Mouse (Mus musculus) liver, embryonic 16.5 days (tissue): ENCODE results near the gene Padi4. TPM values are rescaled to one million over a fixed set of nuclear protein-coding genes. Genes with fewer than 3 reads are reported as not detected.

ENCODE experiments used
- ATAC-seq: fragments of 200-750 bp; cut with Nextera tagmentation; 2 replicates; pipeline ENCODE4 v1.8.0; 2017; ENCODE audit warnings: low read depth, mild to moderate bottlenecking, moderate number of reproducible peaks, moderate library complexity
- H3K27ac ChIP-seq: fragments of 300-500 bp; sonication (generic); 2 replicates; pipeline ENCODE4 v1.5.1; 2014; ENCODE audit warnings: mild to moderate bottlenecking, low read length
- H3K27me3 ChIP-seq: fragments of 300-500 bp; sonication (generic); 2 replicates; pipeline ENCODE4 v1.6.1; 2014; ENCODE audit warnings: low read depth, low read length, mixed read lengths; ENCODE audit not compliant: control insufficient read depth, insufficient read depth
- H3K36me3 ChIP-seq: fragments of 300-500 bp; sonication (generic); 2 replicates; pipeline ENCODE4 v1.6.1; 2014; ENCODE audit warnings: mild to moderate bottlenecking; ENCODE audit not compliant: control insufficient read depth, insufficient read depth
- H3K4me1 ChIP-seq: fragments of 300-500 bp; sonication (generic); 2 replicates; pipeline ENCODE4 v1.6.1; 2014; ENCODE audit warnings: low read depth, low read length, mixed read lengths; ENCODE audit not compliant: control insufficient read depth
- H3K4me2 ChIP-seq: fragments of 300-500 bp; sonication (generic); 2 replicates; pipeline ENCODE4 v1.6.1; 2014; ENCODE audit warnings: low read depth, low read length, mixed read lengths
- H3K4me3 ChIP-seq: fragments of 300-500 bp; sonication (generic); 2 replicates; pipeline ENCODE4 v1.5.1; 2014; ENCODE audit warnings: low read depth, mild to moderate bottlenecking, low read length
- H3K9ac ChIP-seq: fragments of 300-500 bp; sonication (generic); 2 replicates; pipeline ENCODE4 v1.6.1; 2014; ENCODE audit warnings: low read depth, low read length
- H3K9me3 ChIP-seq: fragments of 300-500 bp; sonication (generic); replicated peaks from 2 replicates; pipeline ENCODE4 v1.6.1; 2016; ENCODE audit warnings: low read length; ENCODE audit not compliant: control insufficient read depth
- WGBS: fragments of 180-500 bp; shearing (Covaris S2); extraction: QIAGEN DNeasy Blood & Tissue Kit; methylation state at CpG from one replicate; pipeline ENCODE4 v1.1.7; 2014; ENCODE audit not compliant: insufficient replicate concordance; 5-methylcytosine and 5-hydroxymethylcytosine counted together
- polyA plus RNA-seq: library from polyadenylated mRNA; unstranded; fragments of >200 nt; fragmentation: Nextera tagmentation; extraction: Ambion mirVana; gene quantifications from 2 replicates; pipeline ENCODE4 v1.2.1, GENCODE M21; 2015

The Padi4 gene
- polyA plus RNA-seq, 1 experiment from 2014 or later, result 4.2 TPM

DNA sequence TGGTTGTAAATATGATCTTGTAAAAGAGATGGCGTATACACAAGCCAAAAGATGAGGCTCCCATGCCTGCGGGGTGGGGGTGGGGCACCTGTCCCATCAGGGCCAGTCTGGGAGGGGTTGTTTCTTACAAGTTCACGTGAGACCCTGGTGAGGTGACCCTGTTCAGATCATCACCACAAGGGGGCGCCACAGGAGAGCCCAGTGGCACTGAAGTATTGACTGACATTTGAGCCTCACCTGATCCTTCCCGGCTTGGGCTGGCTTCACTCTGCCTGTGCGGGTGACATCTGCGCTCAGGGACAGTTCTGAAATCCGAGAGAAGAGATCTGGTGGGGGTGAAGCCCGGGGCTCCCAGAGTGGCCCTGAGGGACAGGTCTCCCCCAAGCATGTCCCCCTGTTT is 10.9 kb downstream of the Padi4 start:
- 15% methylated on average over 9 of the region's 9 CpGs for WGBS
- H3K36me3 ChIP-seq, result no peaks in the 10 kb centered on the region
- H3K4me3 ChIP-seq, result no peak overlapping the region
- no peak for ATAC-seq
- H3K4me1 ChIP-seq, result no peaks in the 10 kb centered on the region
- no peaks in the 10 kb centered on the region for H3K27me3 ChIP-seq
- H3K27ac ChIP-seq, result no peak overlapping the region
- H3K4me2 ChIP-seq, result no peak overlapping the region
- H3K9me3 ChIP-seq, result no peaks in the 10 kb centered on the region
- no peak overlapping the region for H3K9ac ChIP-seq

DNA sequence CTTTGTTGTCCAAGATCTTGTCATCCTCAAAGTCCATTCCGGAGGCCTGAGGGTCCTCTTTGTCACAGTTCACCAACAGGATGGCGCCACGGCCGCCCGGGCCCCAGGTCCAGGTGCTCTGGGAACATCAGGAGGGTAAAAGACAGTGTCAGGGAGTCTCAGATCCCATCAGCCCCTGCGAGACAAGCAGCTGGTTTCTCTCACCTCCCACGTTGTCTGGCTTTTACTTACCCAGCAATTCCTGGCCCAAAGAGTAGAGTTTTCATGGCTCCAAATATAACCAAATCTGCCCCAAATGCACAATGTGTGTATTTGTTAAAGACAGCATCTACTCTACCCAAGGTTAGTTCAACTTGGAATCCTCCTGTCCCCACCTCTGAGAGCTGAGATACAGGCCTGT is 12.4 kb downstream of the Padi4 start:
- Histone ChIP-seq H3K27ac (no peak overlapping the region), H3K36me3 (no peaks in the 10 kb centered on the region), H3K9me3 (no peaks in the 10 kb centered on the region), H3K4me1 (no peaks in the 10 kb centered on the region), H3K4me3 (no peak overlapping the region), H3K4me2 (no peak overlapping the region), H3K9ac (no peak overlapping the region), H3K27me3 (no peaks in the 10 kb centered on the region)
- no peak for ATAC-seq
- WGBS, result 68% methylated on average over 7 of the region's 7 CpGs

GRCm38 (mm10) chr4:140755811-140756210 is 18.2 kb downstream of the Padi4 start:
- 52% methylated on average over 3 of the region's 3 CpGs for WGBS
- H3K27me3 ChIP-seq, result no peaks in the 10 kb centered on the region
- no peak overlapping the region for H3K4me2 ChIP-seq
- H3K4me3 ChIP-seq, result no peak overlapping the region
- H3K27ac ChIP-seq, result no peak overlapping the region
- H3K36me3 ChIP-seq, result no peaks in the 10 kb centered on the region
- H3K9me3 ChIP-seq, result no peaks in the 10 kb centered on the region
- no peaks in the 10 kb centered on the region for H3K4me1 ChIP-seq
- H3K9ac ChIP-seq, result no peak overlapping the region
- no peak for ATAC-seq

DNA sequence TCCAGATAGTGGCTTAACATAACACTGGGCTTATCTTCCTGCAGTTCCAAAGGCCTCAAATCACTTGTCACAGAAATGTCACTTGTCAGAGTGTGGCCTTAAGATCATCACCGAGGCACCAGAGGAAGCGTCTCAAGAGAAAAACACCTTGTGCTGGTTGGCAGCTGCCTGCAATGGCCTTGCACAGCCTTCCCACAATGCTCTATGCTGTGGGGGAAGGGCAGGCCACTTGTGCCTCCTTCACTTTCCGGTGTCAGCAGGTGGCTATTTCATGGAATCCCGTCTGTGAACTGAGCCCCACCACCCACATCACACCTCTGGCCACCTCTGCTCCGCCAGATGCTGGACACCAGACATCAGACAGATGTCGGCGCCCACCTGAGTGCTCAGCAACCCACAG is 20.7 kb downstream of the Padi4 start:
- Histone ChIP-seq H3K4me3 (no peak overlapping the region), H3K36me3 (no peaks in the 10 kb centered on the region), H3K9me3 (no peaks in the 10 kb centered on the region), H3K4me2 (no peak overlapping the region), H3K9ac (no peak overlapping the region), H3K27ac (no peak overlapping the region), H3K4me1 (no peaks in the 10 kb centered on the region), H3K27me3 (no peaks in the 10 kb centered on the region)
- ATAC-seq, result no peak
- 46% methylated on average over 7 of the region's 7 CpGs for WGBS

DNA sequence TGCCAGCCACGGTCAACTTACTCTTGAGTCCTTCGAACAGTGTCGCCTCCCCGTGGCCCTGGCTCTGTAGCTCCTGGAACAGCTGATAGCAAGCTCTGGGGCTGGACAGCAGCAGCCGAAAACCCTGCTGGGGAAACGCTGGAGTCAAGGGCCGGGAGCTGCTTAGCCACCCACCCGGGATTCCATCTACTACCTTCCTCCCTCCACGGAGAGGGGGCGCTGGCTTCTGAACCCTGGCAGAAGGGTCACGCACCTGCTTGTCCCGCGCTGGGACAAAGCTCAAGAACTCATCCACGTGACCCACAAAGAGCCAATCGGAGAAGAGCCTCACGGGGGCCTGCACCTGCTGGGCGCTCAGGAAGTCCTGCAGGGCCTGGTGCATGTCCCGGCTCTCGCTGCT is 23.7 kb downstream of the Padi4 start:
- ATAC-seq, result 0 out of 2 replicates have a peak, but pooled peaks have one; percentile 45
- H3K27me3 ChIP-seq, result no peaks in the 10 kb centered on the region
- no peaks in the 10 kb centered on the region for H3K9me3 ChIP-seq
- 0 out of 2 replicates have a peak overlapping the region, but pooled peaks have one; percentile 1 for H3K4me3 ChIP-seq
- H3K27ac ChIP-seq, result no peak overlapping the region
- no peaks in the 10 kb centered on the region for H3K36me3 ChIP-seq
- 9% methylated on average over 19 of the region's 19 CpGs for WGBS
- H3K4me2 ChIP-seq, result peak overlapping the region; percentile 37
- H3K9ac ChIP-seq, result no peak overlapping the region
- H3K4me1 ChIP-seq, result no peaks in the 10 kb centered on the region

DNA sequence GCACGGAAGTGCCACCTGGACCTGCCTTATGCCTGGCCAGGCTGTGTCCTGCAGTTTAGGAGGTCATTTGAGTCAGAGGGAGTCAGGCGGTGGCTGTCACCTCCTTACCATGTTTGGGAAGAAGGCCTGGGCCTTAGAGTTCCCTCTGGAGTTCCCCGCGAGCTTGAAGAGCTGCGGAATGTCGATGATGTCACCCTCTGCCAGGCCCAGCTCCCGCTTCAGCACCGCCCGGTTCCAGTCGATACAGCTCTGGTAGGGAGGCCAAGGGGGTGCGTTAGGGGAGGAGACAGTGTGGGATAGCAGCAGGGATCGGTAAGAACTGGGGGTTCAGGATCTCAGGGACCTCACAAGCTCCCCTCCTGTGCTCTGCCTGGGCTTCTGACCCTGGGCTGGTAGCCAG is 26.1 kb downstream of the Padi4 start:
- no peak for ATAC-seq
- H3K36me3 ChIP-seq, result no peaks in the 10 kb centered on the region
- WGBS, result 37% methylated on average over 12 of the region's 12 CpGs
- no peak overlapping the region for H3K9ac ChIP-seq
- H3K4me2 ChIP-seq, result no peak overlapping the region
- H3K4me3 ChIP-seq, result no peak overlapping the region
- no peaks in the 10 kb centered on the region for H3K4me1 ChIP-seq
- no peak overlapping the region for H3K27ac ChIP-seq
- no peaks in the 10 kb centered on the region for H3K9me3 ChIP-seq
- H3K27me3 ChIP-seq, result no peaks in the 10 kb centered on the region

GRCm38 (mm10) chr4:140744654-140745053 is 29.4 kb downstream of the Padi4 start:
- Histone ChIP-seq H3K9me3 (no peaks in the 10 kb centered on the region), H3K27me3 (no peaks in the 10 kb centered on the region), H3K4me2 (no peak overlapping the region), H3K4me1 (no peaks in the 10 kb centered on the region), H3K36me3 (no peaks in the 10 kb centered on the region), H3K9ac (no peak overlapping the region), H3K27ac (no peak overlapping the region), H3K4me3 (no peak overlapping the region)
- no peak for ATAC-seq
- WGBS, result 8% methylated on average over 3 of the region's 3 CpGs

DNA sequence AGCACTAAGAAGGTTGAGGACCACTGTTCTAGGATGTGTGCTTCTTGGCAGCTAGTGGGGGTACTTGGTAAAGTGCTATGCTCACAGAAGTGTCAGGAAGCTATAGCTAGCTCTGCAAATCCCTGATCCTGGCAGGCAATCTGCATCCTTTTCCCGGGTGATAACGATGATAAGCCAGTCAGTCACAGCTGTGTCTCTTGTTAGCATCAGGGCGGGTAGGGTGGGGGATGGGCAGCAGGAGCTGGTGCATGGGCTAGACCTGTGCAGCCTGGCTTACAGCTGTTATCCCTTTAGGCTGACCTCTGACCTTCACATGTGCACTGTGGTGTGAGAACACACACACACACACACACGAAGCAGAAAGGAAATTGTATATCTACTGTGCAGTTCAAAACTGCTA is 30.9 kb downstream of the Padi4 start:
- Histone ChIP-seq H3K27ac (no peak overlapping the region), H3K4me2 (no peak overlapping the region), H3K4me3 (no peak overlapping the region), H3K4me1 (no peaks in the 10 kb centered on the region), H3K9me3 (no peaks in the 10 kb centered on the region), H3K36me3 (no peaks in the 10 kb centered on the region), H3K9ac (no peak overlapping the region), H3K27me3 (no peaks in the 10 kb centered on the region)
- ATAC-seq, result no peak
- 41% methylated on average over 4 of the region's 4 CpGs for WGBS

DNA sequence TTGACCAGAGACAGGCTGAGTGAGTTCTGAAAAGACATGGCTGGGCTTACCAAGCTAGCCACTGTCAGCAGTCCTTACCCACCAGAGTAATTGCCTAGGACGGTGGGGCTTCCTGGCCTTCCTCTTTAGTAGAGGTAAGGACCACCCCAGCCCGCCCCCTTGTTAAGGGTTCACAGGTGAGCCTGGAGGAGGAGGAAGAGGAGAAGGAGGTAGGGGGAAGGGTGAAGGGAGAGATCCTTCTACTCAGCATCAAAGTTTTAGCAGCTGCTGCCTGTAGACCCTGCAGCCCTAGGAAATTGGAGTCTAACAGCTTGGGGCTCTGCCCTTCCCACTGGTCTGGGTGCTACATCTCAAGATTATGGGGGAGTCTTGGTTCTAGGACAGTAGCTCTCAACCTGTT is 31.5 kb downstream of the Padi4 start, which contains the start of gene Padi6:
Padi6 (minus strand) TSS at position 101 of the 400 bp plus-strand sequence.
- Histone ChIP-seq H3K9me3 (no peaks in the 10 kb centered on the region), H3K4me3 (no peak within 1 kb of the TSS), H3K4me2 (no peak within 1 kb of the TSS), H3K4me1 (no peaks in the 10 kb centered on the region), H3K9ac (no peak within 1 kb of the TSS), H3K27me3 (no peaks in the 10 kb centered on the region), H3K27ac (no peak within 1 kb of the TSS), H3K36me3 (no peaks in the 10 kb centered on the region)
- WGBS, result 57% methylated on average over 2 of the region's 2 CpGs
- ATAC-seq, result no peak
